Mouse (Mus musculus) neural tube, embryonic 12.5 days (tissue): ENCODE measurements around the gene Fau. TPM values are rescaled to one million over a fixed set of nuclear protein-coding genes. Genes with fewer than 3 reads are reported as not detected.
A peak's percentile ranks its signal among the peaks of the same experiment; 100 is the strongest.

Source experiments
- ATAC-seq: fragments of 200-750 bp; cut with Nextera tagmentation; 2 replicates; pipeline ENCODE4 v1.8.0; 2017; ENCODE audit warnings: low read depth, mild to moderate bottlenecking, moderate TSS enrichment, moderate library complexity; ENCODE audit not compliant: low FRiP score
- H3K27ac ChIP-seq: fragments of 300-500 bp; sonication (generic); 2 replicates; pipeline ENCODE4 v1.5.1; 2016
- H3K27me3 ChIP-seq: fragments of 300-500 bp; sonication (generic); replicated peaks from 2 replicates; pipeline ENCODE4 v1.6.1; 2016; ENCODE audit warnings: mild to moderate bottlenecking
- H3K36me3 ChIP-seq: fragments of 300-500 bp; sonication (generic); 2 replicates; pipeline ENCODE4 v1.6.1; 2016; ENCODE audit warnings: mild to moderate bottlenecking
- H3K4me1 ChIP-seq: fragments of 300-500 bp; sonication (generic); 2 replicates; pipeline ENCODE4 v1.6.1; 2016
- H3K4me2 ChIP-seq: fragments of 300-500 bp; sonication (generic); replicated peaks from 2 replicates; pipeline ENCODE4 v1.6.1; 2016; ENCODE audit warnings: mild to moderate bottlenecking
- H3K4me3 ChIP-seq: fragments of 300-500 bp; sonication (generic); 2 replicates; pipeline ENCODE4 v1.5.1; 2016
- H3K9ac ChIP-seq: fragments of 300-500 bp; sonication (generic); 2 replicates; pipeline ENCODE4 v1.6.1; 2016; ENCODE audit warnings: mild to moderate bottlenecking
- H3K9me3 ChIP-seq: fragments of 300-500 bp; sonication (generic); 2 replicates; pipeline ENCODE4 v1.6.1; 2016; ENCODE audit warnings: mild to moderate bottlenecking
- WGBS: fragments of 180-500 bp; shearing (Covaris S2); methylation state at CpG from one replicate; pipeline ENCODE4 v1.1.7; 2016; 5-methylcytosine and 5-hydroxymethylcytosine counted together
- microRNA-seq: library from miRNA; unstranded; fragments of <30 nt; microRNA quantifications from one replicate; pipeline ENCODE4, GENCODE M21; 2017
- polyA plus RNA-seq: library from polyadenylated mRNA; unstranded; fragments of >200 nt; fragmentation: Nextera tagmentation; extraction: Ambion mirVana; gene quantifications from 2 replicates; pipeline ENCODE4 v1.2.1, GENCODE M21; 2016

Fau gene
- polyA plus RNA-seq, 1 experiment from 2014 or later, result 643 TPM

GRCm38 (mm10) chr19:6085417-6085879 lies 27.8 kb downstream of the Fau start:
- Histone ChIP-seq H3K4me3 (peak overlapping the region; percentile 71), H3K9me3 (no peaks in the 10 kb centered on the region), H3K27me3 (no peaks in the 10 kb centered on the region), H3K36me3 (peaks cover 41% of the 10 kb centered on the region), H3K4me2 (peak overlapping the region; percentile 84), H3K27ac (no peak overlapping the region), H3K4me1 (peaks cover 22% of the 10 kb centered on the region), H3K9ac (peak overlapping the region; percentile 44; the same call in 1 of the 2 replicates)
- peak; percentile 86 for ATAC-seq
- under 1% methylated on average over 17 of the region's 17 CpGs for WGBS

GRCm38 (mm10) chr19:6088841-6089240 lies 31.2 kb downstream of the Fau start:
- Histone ChIP-seq H3K27ac (no peak overlapping the region), H3K27me3 (no peaks in the 10 kb centered on the region), H3K9me3 (no peaks in the 10 kb centered on the region), H3K4me1 (peaks cover 17% of the 10 kb centered on the region), H3K9ac (no peak overlapping the region), H3K36me3 (peaks cover 42% of the 10 kb centered on the region), H3K4me3 (no peak overlapping the region), H3K4me2 (no peak overlapping the region)
- 93% methylated on average over 13 of the region's 13 CpGs for WGBS
- ATAC-seq, result no peak

DNA sequence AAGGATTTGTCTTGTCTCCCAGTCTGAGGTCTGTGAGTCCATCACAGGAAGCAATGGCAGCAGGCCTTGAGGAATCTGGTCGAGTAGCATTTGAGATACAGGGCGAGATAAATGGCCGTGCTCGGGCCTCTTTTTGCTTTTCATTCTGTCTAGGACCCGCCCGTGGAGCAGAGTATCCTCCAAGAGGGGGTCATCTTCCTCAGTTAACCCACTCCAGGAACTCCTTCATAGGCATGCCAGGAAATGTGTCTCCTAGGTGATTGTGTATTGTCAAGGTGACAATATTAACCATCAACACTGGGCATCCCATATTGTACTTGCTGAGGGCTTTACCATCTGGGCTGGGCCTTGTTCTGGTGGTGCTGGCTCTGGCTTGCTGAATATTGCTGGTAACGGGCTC lies 36.5 kb downstream of the Fau start, which contains the start of gene AC131692.1:
Gene AC131692.1, plus strand, starts transcription at position 301 of the 400 bp plus-strand sequence.
- WGBS, result 92% methylated on average over 7 of the region's 7 CpGs
- H3K36me3 ChIP-seq, result peaks cover 47% of the 10 kb centered on the region
- H3K4me3 ChIP-seq, result no peak within 1 kb of the TSS
- H3K9me3 ChIP-seq, result no peaks in the 10 kb centered on the region
- H3K9ac ChIP-seq, result no peak within 1 kb of the TSS
- no peak for ATAC-seq
- H3K27ac ChIP-seq, result no peak within 1 kb of the TSS
- H3K4me2 ChIP-seq, result no peak within 1 kb of the TSS
- no peaks in the 10 kb centered on the region for H3K4me1 ChIP-seq
- H3K27me3 ChIP-seq, result no peaks in the 10 kb centered on the region

- H3K4me2 ChIP-seq, result no peak overlapping the region
- no peaks in the 10 kb centered on the region for H3K4me1 ChIP-seq
- H3K9ac ChIP-seq, result no peak overlapping the region
- 95% methylated on average over 3 of the region's 3 CpGs for WGBS
- ATAC-seq, result no peak
- no peak overlapping the region for H3K4me3 ChIP-seq
- no peaks in the 10 kb centered on the region for H3K27me3 ChIP-seq
- H3K9me3 ChIP-seq, result no peaks in the 10 kb centered on the region
- no peak overlapping the region for H3K27ac ChIP-seq
- peaks cover 23% of the 10 kb centered on the region; the same call in 1 of the 2 replicates for H3K36me3 ChIP-seq
Observed at GRCm38 (mm10) chr19:6097847-6098246, 40.2 kb downstream of the Fau start.

DNA sequence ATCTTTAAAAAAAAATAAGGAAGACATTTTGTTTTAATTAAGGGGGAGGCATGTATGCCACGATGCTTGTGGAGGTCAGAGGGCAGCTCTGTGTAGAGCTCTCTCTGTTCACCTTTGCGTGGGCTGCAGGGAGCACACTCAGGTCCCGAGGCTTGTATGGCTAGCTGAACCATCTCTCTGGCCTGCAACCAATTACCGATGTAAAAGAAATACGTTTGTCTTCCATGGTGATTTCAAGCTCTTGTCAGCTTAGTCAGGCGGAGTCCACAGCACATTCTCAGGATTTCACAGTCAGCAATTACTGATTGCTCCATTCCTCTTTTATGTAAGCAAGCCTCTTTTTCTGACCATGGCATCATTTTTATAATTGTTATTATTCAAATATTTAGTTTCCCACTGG lies 43.5 kb downstream of the Fau start:
- ATAC-seq, result no peak
- Histone ChIP-seq H3K9me3 (no peaks in the 10 kb centered on the region), H3K4me2 (no peak overlapping the region), H3K9ac (no peak overlapping the region), H3K4me3 (no peak overlapping the region), H3K36me3 (peaks cover 6% of the 10 kb centered on the region; the same call in 1 of the 2 replicates), H3K27ac (no peak overlapping the region), H3K27me3 (no peaks in the 10 kb centered on the region), H3K4me1 (no peaks in the 10 kb centered on the region)
- 51% methylated on average over 6 of the region's 6 CpGs for WGBS

- no peak overlapping the region for H3K9ac ChIP-seq
- H3K9me3 ChIP-seq, result no peaks in the 10 kb centered on the region
- 85% methylated on average over 6 of the region's 6 CpGs for WGBS
- peaks cover 6% of the 10 kb centered on the region; the same call in 1 of the 2 replicates for H3K36me3 ChIP-seq
- H3K4me1 ChIP-seq, result no peaks in the 10 kb centered on the region
- H3K27ac ChIP-seq, result no peak overlapping the region
- ATAC-seq, result no peak
- no peaks in the 10 kb centered on the region for H3K27me3 ChIP-seq
- no peak overlapping the region for H3K4me3 ChIP-seq
- no peak overlapping the region for H3K4me2 ChIP-seq
Observed at GRCm38 (mm10) chr19:6102169-6102853, 44.7 kb downstream of the Fau start.

- no peak overlapping the region for H3K4me2 ChIP-seq
- H3K9ac ChIP-seq, result no peak overlapping the region
- no peaks in the 10 kb centered on the region for H3K4me1 ChIP-seq
- no peak for ATAC-seq
- no peaks in the 10 kb centered on the region for H3K27me3 ChIP-seq
- 93% methylated on average over 4 of the region's 4 CpGs for WGBS
- no peaks in the 10 kb centered on the region for H3K36me3 ChIP-seq
- H3K4me3 ChIP-seq, result no peak overlapping the region
- H3K9me3 ChIP-seq, result no peaks in the 10 kb centered on the region
- H3K27ac ChIP-seq, result no peak overlapping the region
Observed at GRCm38 (mm10) chr19:6104476-6104875, 46.8 kb downstream of the Fau start.

- no peak within 1 kb of the TSS for H3K27ac ChIP-seq
- H3K36me3 ChIP-seq, result no peaks in the 10 kb centered on the region
- no peak within 1 kb of the TSS for H3K9ac ChIP-seq
- 89% methylated on average over 7 of the region's 7 CpGs for WGBS
- no peak for ATAC-seq
- no peaks in the 10 kb centered on the region for H3K4me1 ChIP-seq
- H3K4me3 ChIP-seq, result no peak within 1 kb of the TSS
- H3K9me3 ChIP-seq, result no peaks in the 10 kb centered on the region
- no peaks in the 10 kb centered on the region for H3K27me3 ChIP-seq
- no peak within 1 kb of the TSS for H3K4me2 ChIP-seq
Observed at GRCm38 (mm10) chr19:6105586-6105985, 47.9 kb downstream of the Fau start, which contains the start of gene Naaladl1. TSS of gene Naaladl1 (plus strand) at chr19:6105782.

Small RNA genes lying within 50 kb of the gene (microRNA-seq; reads per million reads assigned to microRNA genes)
- gene Mir6988, result 1.5 reads per million

Other genes starting within 250 kb of the Fau start
- gene Frmd8, start 182.6 kb upstream of the Fau start, polyA plus RNA-seq, result 27.0 and 33.0 TPM in 2 replicates
- gene Slc25a45, start 180.0 kb upstream of the Fau start, polyA plus RNA-seq, result 1.7 and 2.5 TPM in 2 replicates
- gene Tigd3, start 163.7 kb upstream of the Fau start, polyA plus RNA-seq, result 10.5 and 11.8 TPM in 2 replicates
- 156 and 174 TPM in 2 replicates for gene Dpf2, start 144.8 kb upstream of the Fau start, polyA plus RNA-seq
- 4.7 and 5.7 TPM in 2 replicates for gene Cdc42ep2, start 133.0 kb upstream of the Fau start, polyA plus RNA-seq
- gene Pola2, start 93.6 kb upstream of the Fau start, polyA plus RNA-seq, result 44.4 and 46.6 TPM in 2 replicates
- not detected in 2 replicates for gene Slc22a20, start 71.7 kb upstream of the Fau start, polyA plus RNA-seq
- gene Capn1, start 41.9 kb upstream of the Fau start, polyA plus RNA-seq, result 5.6 and 6.4 TPM in 2 replicates
- gene Syvn1, start 11.3 kb upstream of the Fau start, polyA plus RNA-seq, result 33.2 and 35.2 TPM in 2 replicates
- 66.0 and 68.6 TPM in 2 replicates for gene Mrpl49, start 59 bp upstream of the Fau start, polyA plus RNA-seq
- gene Znhit2, start 3.3 kb downstream of the Fau start, polyA plus RNA-seq, result 34.3 and 38.2 TPM in 2 replicates
- 44.3 and 45.9 TPM in 2 replicates for gene Tm7sf2, start 10.5 kb downstream of the Fau start, polyA plus RNA-seq
- gene Vps51, start 19.4 kb downstream of the Fau start, polyA plus RNA-seq, result 79.4 and 80.6 TPM in 2 replicates
- gene Tmem262, start 22.2 kb downstream of the Fau start, polyA plus RNA-seq, result not detected in 2 replicates
- gene Gm28374, start 24.4 kb downstream of the Fau start, polyA plus RNA-seq, result 2.6 and 3.2 TPM in 2 replicates
- 72.4 and 75.0 TPM in 2 replicates for gene Zfpl1, start 27.1 kb downstream of the Fau start, polyA plus RNA-seq
- gene Cdca5, start 27.1 kb downstream of the Fau start, polyA plus RNA-seq, result 27.1 and 28.4 TPM in 2 replicates
- gene AC131692.1, start 36.6 kb downstream of the Fau start, polyA plus RNA-seq, result 0.33 TPM in 1 of 2 replicates, not detected in the other
- gene Naaladl1, start 47.9 kb downstream of the Fau start, polyA plus RNA-seq, result 0.63 and 0.82 TPM in 2 replicates
- 53.5 and 59.0 TPM in 2 replicates for gene Sac3d1, start 60.8 kb downstream of the Fau start, polyA plus RNA-seq
- gene Snx15, start 70.5 kb downstream of the Fau start, polyA plus RNA-seq, result 40.3 and 42.3 TPM in 2 replicates
- gene Batf2, start 83.1 kb downstream of the Fau start, polyA plus RNA-seq, result not detected in 2 replicates
- gene Arl2, start 83.7 kb downstream of the Fau start, polyA plus RNA-seq, result 100 and 102 TPM in 2 replicates
- gene Majin, start 126.5 kb downstream of the Fau start, polyA plus RNA-seq, result not detected in 2 replicates
- not detected in 2 replicates for gene Gpha2, start 168.5 kb downstream of the Fau start, polyA plus RNA-seq
- 77.8 and 82.8 TPM in 2 replicates for gene Ppp2r5b, start 178.0 kb downstream of the Fau start, polyA plus RNA-seq
- gene Atg2a, start 183.8 kb downstream of the Fau start, polyA plus RNA-seq, result 13.8 and 14.7 TPM in 2 replicates
- gene Ehd1, start 218.9 kb downstream of the Fau start, polyA plus RNA-seq, result 87.2 and 96.4 TPM in 2 replicates
- 0.27 and 0.60 TPM in 2 replicates for gene Cdc42bpg, start 248.6 kb downstream of the Fau start, polyA plus RNA-seq